Mouse (Mus musculus): Measurements from ENCODE around the gene Mrgprb3. TPM values are rescaled to one million over a fixed set of nuclear protein-coding genes. Genes with fewer than 3 reads are reported as not detected.

Mrgprb3 gene
- not detected in 2 replicates for total RNA-seq (2012; rRNA removed)
- not detected for polyA plus RNA-seq (2012; ENCODE audit: insufficient read depth in 1 of 2, insufficient read length in 2 of 2, low read depth in 1 of 2, low replicate concordance in 2 of 2, missing spikeins in 1 of 2)

DNA sequence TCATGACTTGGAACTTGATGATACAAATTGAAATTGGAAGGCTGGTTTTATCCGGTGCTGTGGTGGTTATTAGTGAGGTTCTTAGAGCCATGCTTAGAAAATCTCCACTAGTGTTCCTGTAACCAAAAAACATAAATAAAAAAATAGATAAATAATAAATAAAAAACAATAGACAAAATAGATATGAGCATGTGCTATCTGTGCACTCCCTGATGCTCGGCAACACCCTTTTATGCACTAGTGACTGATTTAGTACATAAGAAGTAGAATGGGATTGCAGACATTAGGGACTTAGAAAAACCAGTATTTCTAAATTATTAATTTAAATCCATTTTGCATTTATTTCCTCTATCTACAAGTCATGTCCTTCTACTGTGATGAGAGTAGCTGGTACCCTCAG is at the start of gene Mrgprb3:
Mrgprb3 (minus strand) TSS at position 101 of the 400 bp plus-strand sequence.
- Histone ChIP-seq H3K36me3 (ENCODE audit: control insufficient read depth in 1 of 2, insufficient read depth in 2 of 2, low read length in 2 of 2) (no peaks in the 10 kb centered on the region), H3K4me1 (ENCODE audit: control insufficient read depth in 1 of 2, insufficient read depth in 2 of 2, low read length in 2 of 2) (no peaks in the 10 kb centered on the region), H3K79me2 (ENCODE audit: control insufficient read depth, insufficient read depth, low read length, poor library complexity) (no peaks in the 10 kb centered on the region), H3K9me3 (replicated peaks; ENCODE audit: insufficient read depth, low read length) (no peaks in the 10 kb centered on the region), H3K9ac (ENCODE audit: control insufficient read depth, low read depth, low read length, poor library complexity, severe bottlenecking) (no peak within 1 kb of the TSS), H3K27ac (ENCODE audit: control insufficient read depth, low read depth, low read length) (no peak within 1 kb of the TSS), H3K4me3 (ENCODE audit: control insufficient read depth in 1 of 2, insufficient read depth in 1 of 2, low read depth in 2 of 2, low read length in 2 of 2) (no peak within 1 kb of the TSS), H3K27me3 (ENCODE audit: control insufficient read depth in 1 of 2, insufficient read depth in 2 of 2, low read length in 2 of 2) (no peaks in the 10 kb centered on the region)
- TF ChIP-seq EP300 (IDR thresholded peaks at IDR 0.05; ENCODE audit: low read depth in 1 of 2, low read length in 2 of 2) (no peak), E2F4 (IDR thresholded peaks at IDR 0.05; ENCODE audit: borderline replicate concordance, low read depth, low read length) (no peak), MAX (IDR thresholded peaks at IDR 0.05; ENCODE audit: low read length) (no peak), POLR2AphosphoS5 (IDR thresholded peaks at IDR 0.05; ENCODE audit: borderline replicate concordance, low read depth, low read length) (no peak), HCFC1 (IDR thresholded peaks at IDR 0.05; ENCODE audit: low read depth, low read length) (no peak), SIN3A (IDR thresholded peaks at IDR 0.05; ENCODE audit: low read length) (no peak), POLR2A (IDR thresholded peaks at IDR 0.05; ENCODE audit: control insufficient read depth in 1 of 2, insufficient read depth in 1 of 2, low read depth in 1 of 2, low read length in 2 of 2, poor library complexity in 1 of 2) (no peak), TAL1 (IDR thresholded peaks at IDR 0.05; ENCODE audit: low read length) (no peak), BHLHE40 (IDR thresholded peaks at IDR 0.05; ENCODE audit: borderline replicate concordance, low read depth, low read length) (no peak), SMC3 (IDR thresholded peaks at IDR 0.05; ENCODE audit: low read depth, low read length) (no peak), ZKSCAN1 (IDR thresholded peaks at IDR 0.05; ENCODE audit: low read depth, low read length) (no peak), JUND (IDR thresholded peaks at IDR 0.05; ENCODE audit: low read depth, low read length) (no peak), USF1 (IDR thresholded peaks at IDR 0.05; ENCODE audit: low read depth, low read length) (no peak), MEF2A (IDR thresholded peaks at IDR 0.05; ENCODE audit: extremely low read depth, insufficient replicate concordance, low read depth, low read length, poor library complexity, severe bottlenecking) (no peak)
- DNase-seq (ENCODE audit: low read depth, low spot score) = no peak

Other genes with a start within 250 kb of the Mrgprb3 start
- gene Mrgprb1, start 187.5 kb downstream of the Mrgprb3 start, total RNA-seq (2012; rRNA removed) = not detected in 2 replicates
- gene Mrgprb1, start 187.5 kb downstream of the Mrgprb3 start, polyA plus RNA-seq (2012; ENCODE audit: insufficient read depth in 1 of 2, insufficient read length in 2 of 2, low read depth in 1 of 2, low replicate concordance in 2 of 2, missing spikeins in 1 of 2) = not detected
- not detected in 2 replicates for gene Mrgprx2, start 144.5 kb downstream of the Mrgprb3 start, total RNA-seq (2012; rRNA removed)
- not detected for gene Mrgprx2, start 144.5 kb downstream of the Mrgprb3 start, polyA plus RNA-seq (2012; ENCODE audit: insufficient read depth in 1 of 2, insufficient read length in 2 of 2, low read depth in 1 of 2, low replicate concordance in 2 of 2, missing spikeins in 1 of 2)
- gene Mrgprb2, start 85.7 kb downstream of the Mrgprb3 start, total RNA-seq (2012; rRNA removed) = not detected in 2 replicates
- gene Mrgprb2, start 85.7 kb downstream of the Mrgprb3 start, polyA plus RNA-seq (2012; ENCODE audit: insufficient read depth in 1 of 2, insufficient read length in 2 of 2, low read depth in 1 of 2, low replicate concordance in 2 of 2, missing spikeins in 1 of 2) = not detected
- 41.2 and 46.1 TPM in 2 replicates for gene Zdhhc13, start 145.2 kb upstream of the Mrgprb3 start, total RNA-seq (2012; rRNA removed)
- gene Zdhhc13, start 145.2 kb upstream of the Mrgprb3 start, polyA plus RNA-seq (2012; ENCODE audit: insufficient read depth in 1 of 2, insufficient read length in 2 of 2, low read depth in 1 of 2, low replicate concordance in 2 of 2, missing spikeins in 1 of 2) = 10 to 100 TPM in 1 of 2 experiments, not detected in 1; 32.8 TPM
- gene Csrp3, start 204.2 kb upstream of the Mrgprb3 start, total RNA-seq (2012; rRNA removed) = 0.81 TPM in 1 of 2 replicates, not detected in the other
- gene Csrp3, start 204.2 kb upstream of the Mrgprb3 start, polyA plus RNA-seq (2012; ENCODE audit: insufficient read depth in 1 of 2, insufficient read length in 2 of 2, low read depth in 1 of 2, low replicate concordance in 2 of 2, missing spikeins in 1 of 2) = under 1 TPM in 1 of 2 experiments, not detected in 1; 0.17 TPM
- 8.9 and 9.7 TPM in 2 replicates for gene E2f8, start 237.8 kb upstream of the Mrgprb3 start, total RNA-seq (2012; rRNA removed)
- 10 to 100 TPM; 39.3 to 49.4 TPM for gene E2f8, start 237.8 kb upstream of the Mrgprb3 start, polyA plus RNA-seq (2012; ENCODE audit: insufficient read depth in 1 of 2, insufficient read length in 2 of 2, low read depth in 1 of 2, low replicate concordance in 2 of 2, missing spikeins in 1 of 2)

Measured in MEL (cell line).